ENCODE assay signal across 9 mouse cellular contexts in genomic region chr2:129603536-129603935, GRCm38 (mm10). TPM values are rescaled to one million over a fixed set of nuclear protein-coding genes. Genes with fewer than 3 reads are reported as not detected.
DNase-seq lines count a peak whose midpoint lies in the region; ATAC-seq and TF ChIP-seq lines count a peak whose summit lies in the region.
"Had no signal": no experiment of that assay in that cellular context is flagged by ENCODE, and none has a peak within 500 bp of the region (broad histone marks: within the 10 kb centered on the region; RNA-seq: fewer than 3 reads in every experiment).

No protein-coding gene starts in this region.

- H3K27ac ChIP-seq in gastrocnemius, adult 2 months, result peak overlapping the region; percentile 68; the same call in 1 of the 2 replicates
- 0 out of 2 replicates have a peak overlapping the region, but pooled peaks have one; percentile 14 for H3K27ac ChIP-seq in hindbrain, embryonic 14.5 days

- intact Hi-C loops in gastrocnemius, adult 2 months (cut with DNase I), result no loop called here

- H3K9me3 ChIP-seq in hindbrain, embryonic 14.5 days (ENCODE audit: control insufficient read depth, low read length), result no peaks in the 10 kb centered on the region

- no peak for DNase-seq in gastrocnemius, adult 2 months
- no peak for DNase-seq in gastrocnemius, adult 18-20 months (ENCODE audit: low spot score)
- no peak for DNase-seq in hindbrain, embryonic 14.5 days (ENCODE audit: low spot score)
- no peak for DNase-seq in MN1 (ENCODE audit: low spot score)
- no peak for DNase-seq in thymus, postnatal 10 days (ENCODE audit: low spot score in 2 of 2)
- no peak for DNase-seq in right cerebral cortex, adult 18-20 months
- DNase-seq: layer of hippocampus, adult 9-11 months had no signal

- no peaks in the 10 kb centered on the region for H3K27me3 ChIP-seq in hindbrain, embryonic 14.5 days (ENCODE audit: control insufficient read depth, insufficient read depth, low read length)

- peak; percentile 62 for ATAC-seq in common myeloid progenitor, adult 5-6 weeks (replicated peaks; ENCODE audit: low read depth, poor library complexity, severe bottlenecking)
- peak; percentile 87 for ATAC-seq in hindbrain, embryonic 14.5 days (ENCODE audit: low FRiP score)
- 0 out of 2 replicates have a peak, but pooled peaks have one; percentile 32 for ATAC-seq in megakaryocyte progenitor cell, adult 5-6 weeks (replicated peaks; ENCODE audit: poor library complexity)

- no peak for TF ChIP-seq CTCF in gastrocnemius, adult 2 months (IDR thresholded peaks at IDR 0.05)

- H3K4me3 ChIP-seq in gastrocnemius, adult 2 months, result no peak overlapping the region
- no peak overlapping the region for H3K4me3 ChIP-seq in hindbrain, embryonic 14.5 days (replicated peaks; ENCODE audit: low read length)

- H3K9ac ChIP-seq in hindbrain, embryonic 14.5 days, result no peak overlapping the region

- no peaks in the 10 kb centered on the region for H3K36me3 ChIP-seq in hindbrain, embryonic 14.5 days (replicated peaks; ENCODE audit: control insufficient read depth, insufficient read depth)

- peaks cover 5% of the 10 kb centered on the region; the same call in 1 of the 2 replicates for H3K4me1 ChIP-seq in hindbrain, embryonic 14.5 days (replicated peaks; ENCODE audit: control insufficient read depth, insufficient read depth, low read length)

- WGBS in hindbrain, embryonic 14.5 days, result 80% methylated on average over 1 of the region's 1 CpGs

- H3K4me2 ChIP-seq in hindbrain, embryonic 14.5 days (replicated peaks), result no peak overlapping the region

RNA-seq across cellular contexts. Expression of gene Sirpa, which starts 10.9 kb away (rescaled TPM):
- total RNA-seq in gastrocnemius, adult 2 months (2021), result 1 to 10 TPM; 5.0 to 7.4 TPM
- 1 to 10 TPM; 4.7 to 9.2 TPM for total RNA-seq in gastrocnemius, adult 18-20 months (2021)
- 31.6 and 39.6 TPM in 2 replicates for total RNA-seq in common myeloid progenitor, adult 5-6 weeks (2017)
- polyA plus RNA-seq in hindbrain, embryonic 14.5 days (2014; fragmentation: Nextera tagmentation; extraction: Ambion mirVana), result 38.6 and 40.7 TPM in 2 replicates
- total RNA-seq in megakaryocyte progenitor cell, adult 5-6 weeks (2015), result 62.3 and 67.6 TPM in 2 replicates
- 67.5 and 73.8 TPM in 2 replicates for total RNA-seq in megakaryocyte progenitor cell, adult 5-6 weeks (2017)

Comparison
In these comparisons a context has a peak if more than half of its experiments do, and no peak if none do; other contexts are left out.
1. ATAC-seq: peak in every context shown above with its lines; median percentile 87 in hindbrain, embryonic 14.5 days; 62 in common myeloid progenitor, adult 5-6 weeks; 32 in megakaryocyte progenitor cell, adult 5-6 weeks.